Mouse (Mus musculus) hematopoietic stem cell, adult 5-6 weeks (primary cell): ENCODE data around the gene Corin. TPM values are rescaled to one million over a fixed set of nuclear protein-coding genes. Genes with fewer than 3 reads are reported as not detected.

Experiments used
- ATAC-seq, 2 experiments: fragments of 125-278 bp in 1 of 2; replicated peaks in 1 of 2; 2 replicates each; pipeline ENCODE4 v1.8.0; 2016 to 2017; ENCODE audit warnings: inconsistent platforms in 2 of 2, mild to moderate bottlenecking in 2 of 2, moderate number of reproducible peaks in 2 of 2, low read depth in 1 of 2, moderate TSS enrichment in 1 of 2; ENCODE audit not compliant: low FRiP score in 2 of 2, poor library complexity in 2 of 2, severe bottlenecking in 2 of 2, insufficient read depth in 1 of 2, low TSS enrichment in 1 of 2
- total RNA-seq: library from RNA; stranded (forward); fragments of 172-1452, 232-1000 nt; gene quantifications from 2 replicates; pipeline ENCODE4 v1.2.3, GENCODE M21; 2017

The Corin gene
- total RNA-seq, 1 experiment from 2014 or later: not detected

DNA sequence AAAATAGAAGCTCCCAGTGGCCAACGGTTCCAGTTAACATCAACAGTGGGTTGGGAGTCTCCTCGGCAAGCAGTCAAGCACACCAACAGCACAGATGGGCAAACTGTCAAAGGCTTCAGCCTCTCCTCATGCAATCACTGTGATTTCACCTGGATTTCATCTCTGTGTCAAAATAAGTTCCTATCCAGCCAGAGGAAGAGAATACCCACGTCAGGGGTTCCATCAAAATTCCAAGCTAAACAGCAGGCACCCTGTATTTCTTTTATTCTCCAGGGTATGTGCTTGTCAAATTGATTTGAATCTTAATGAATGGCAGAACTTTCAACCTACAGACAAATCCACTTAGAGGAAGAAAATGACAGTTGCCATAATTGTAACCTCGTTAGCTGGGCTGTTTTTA is 51.5 kb downstream of the Corin start:
- ATAC-seq: no peak

DNA sequence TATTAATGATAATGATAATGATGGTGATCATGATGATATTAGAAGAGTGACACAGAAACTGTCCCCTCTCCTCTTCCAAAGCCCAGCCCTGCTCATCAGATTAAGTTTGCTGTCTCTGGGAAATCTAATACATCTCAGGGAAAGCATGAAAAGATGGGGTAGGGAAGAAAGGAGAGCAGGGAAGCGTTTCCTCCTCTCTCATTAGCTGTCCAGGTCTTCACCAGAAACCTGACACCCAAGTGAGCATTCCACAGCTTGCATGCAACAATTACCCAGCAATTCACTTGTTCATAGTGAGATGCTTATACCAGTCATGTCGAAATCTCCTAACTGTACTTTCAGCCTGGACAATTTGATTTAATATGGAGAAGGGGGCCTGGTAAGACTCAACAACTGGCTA is 55.4 kb downstream of the Corin start:
- ATAC-seq: no peak

DNA sequence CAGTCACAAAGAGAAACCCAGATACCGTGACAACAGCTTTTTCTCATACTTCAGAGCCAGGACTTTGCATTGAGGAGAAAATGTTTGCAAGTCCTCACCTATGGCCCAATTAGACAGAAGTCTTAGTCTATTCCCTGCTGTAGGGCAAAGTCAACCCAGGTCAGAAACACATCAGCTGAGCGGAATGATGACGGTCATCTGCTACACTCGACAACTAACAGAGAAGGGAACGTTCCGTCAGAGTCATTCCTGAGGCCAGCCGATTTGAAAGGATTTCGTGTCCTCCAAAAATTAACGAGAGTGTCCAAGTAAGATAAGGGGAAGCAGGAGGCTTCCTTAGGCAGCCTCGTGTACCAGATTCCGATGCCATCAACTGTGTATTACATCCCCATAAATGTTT is 58.2 kb downstream of the Corin start:
- no peak for ATAC-seq

- no peak for ATAC-seq
Measured at GRCm38 (mm10) chr5:72443946-72444345, 60.3 kb downstream of the Corin start.

- no peak for ATAC-seq
Measured at GRCm38 (mm10) chr5:72443007-72443406, 61.3 kb downstream of the Corin start.

- ATAC-seq: no peak
Measured at GRCm38 (mm10) chr5:72441181-72441580, 63.1 kb downstream of the Corin start.

- ATAC-seq: no peak
Measured at GRCm38 (mm10) chr5:72435085-72435484, 69.2 kb downstream of the Corin start.

DNA sequence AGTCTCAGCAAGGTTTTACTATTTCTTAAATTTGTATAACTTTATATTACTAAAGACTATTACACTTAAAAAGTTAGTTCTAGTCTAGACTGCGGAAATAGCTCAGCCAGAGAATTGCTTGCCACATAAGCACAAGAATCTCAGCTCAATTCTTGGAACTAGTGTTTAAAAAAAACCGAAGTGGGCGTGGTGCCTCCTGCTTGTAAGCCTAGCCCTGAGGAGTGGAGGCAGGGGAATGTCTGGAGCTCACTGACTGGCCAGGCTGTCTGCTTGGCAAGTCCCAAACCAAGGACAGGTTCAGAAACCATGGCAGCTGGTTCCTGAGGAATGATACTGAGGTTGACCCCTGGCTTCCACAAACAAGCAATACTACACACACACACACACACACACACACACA is 72.4 kb downstream of the Corin start:
- no peak for ATAC-seq

DNA sequence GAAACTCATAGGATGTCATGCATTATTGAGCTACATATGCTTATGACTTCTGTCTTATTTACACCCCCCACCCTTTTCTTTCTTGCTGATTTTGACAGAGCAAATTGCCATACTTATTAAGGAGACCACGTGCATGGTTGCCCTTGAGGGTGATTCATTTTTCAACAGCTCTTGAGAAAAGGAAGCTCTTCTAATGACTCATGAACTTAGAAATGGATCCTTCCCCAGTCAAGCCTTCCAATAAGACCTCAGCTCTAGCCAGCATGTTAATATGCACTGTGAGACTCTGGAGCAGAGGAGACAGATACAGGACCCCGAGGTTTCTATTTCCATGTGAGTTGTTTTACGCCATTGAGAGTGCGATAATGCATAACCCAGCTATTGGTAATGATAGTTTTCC is 76.7 kb downstream of the Corin start:
- ATAC-seq: no peak

- ATAC-seq: no peak
Measured at GRCm38 (mm10) chr5:72425342-72426010, 78.8 kb downstream of the Corin start.

GRCm38 (mm10) chr5:72411874-72412329 is 92.4 kb downstream of the Corin start:
- no peak for ATAC-seq

DNA sequence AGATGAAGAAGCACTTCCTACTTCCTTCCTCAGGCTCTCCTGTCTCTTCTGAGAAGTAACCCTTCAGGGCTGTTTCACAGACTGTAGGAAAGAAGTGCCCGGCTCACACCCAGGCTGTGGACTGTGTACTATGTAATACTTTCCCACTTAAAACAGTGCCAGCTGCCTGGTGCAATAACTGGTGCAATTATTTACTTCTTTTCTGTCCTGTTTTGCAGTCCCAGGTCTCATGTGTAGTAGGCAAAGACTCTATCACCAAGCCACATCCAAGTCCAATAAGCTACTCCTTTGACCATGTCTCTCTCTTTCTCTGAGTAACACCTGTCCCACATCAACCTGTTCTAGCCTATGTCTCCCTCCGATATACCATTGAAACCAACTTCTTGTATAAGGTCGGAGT is 93.4 kb downstream of the Corin start:
- ATAC-seq: no peak

- ATAC-seq: no peak
Measured at GRCm38 (mm10) chr5:72403376-72403775, 100.9 kb downstream of the Corin start.

DNA sequence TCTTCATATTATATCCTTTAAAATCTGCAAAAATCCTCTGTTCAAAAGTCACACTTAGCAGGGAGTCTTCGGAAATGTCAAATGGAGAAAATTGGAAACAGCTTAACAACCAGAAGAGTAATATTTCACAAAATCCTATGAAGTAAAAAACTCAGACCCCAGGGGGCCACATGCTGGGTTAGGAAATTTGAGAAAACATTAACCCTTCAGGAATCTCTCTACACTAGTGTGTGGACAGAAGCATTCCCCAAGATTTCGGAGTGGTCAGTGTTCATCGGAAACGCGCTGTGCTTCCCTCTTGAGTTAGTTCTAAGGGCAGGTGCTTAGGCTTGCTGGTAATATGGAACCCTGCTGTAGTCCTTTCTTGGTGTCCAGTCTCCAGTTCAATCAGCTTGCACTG is 101.4 kb downstream of the Corin start:
- no peak for ATAC-seq

DNA sequence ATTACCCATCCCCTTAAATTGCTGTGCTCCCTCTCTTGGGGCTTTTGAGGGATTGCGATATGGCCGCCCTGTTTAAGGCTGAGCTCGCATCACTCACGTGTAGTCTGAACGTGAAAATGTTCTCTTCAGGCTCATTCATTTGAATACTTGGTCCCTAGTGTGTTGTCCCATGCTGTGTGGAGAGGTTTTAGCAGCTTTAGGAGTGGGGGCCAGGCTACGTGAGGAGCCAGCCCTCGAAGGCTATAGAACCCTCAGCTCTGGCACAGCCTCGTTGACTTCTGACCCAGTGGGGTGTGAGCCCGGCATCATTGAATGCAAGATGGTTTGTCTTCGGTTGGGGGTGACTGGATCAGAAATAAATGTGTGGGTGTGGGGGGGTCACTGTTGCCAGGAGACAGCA is 102.5 kb downstream of the Corin start:
- ATAC-seq: no peak

DNA sequence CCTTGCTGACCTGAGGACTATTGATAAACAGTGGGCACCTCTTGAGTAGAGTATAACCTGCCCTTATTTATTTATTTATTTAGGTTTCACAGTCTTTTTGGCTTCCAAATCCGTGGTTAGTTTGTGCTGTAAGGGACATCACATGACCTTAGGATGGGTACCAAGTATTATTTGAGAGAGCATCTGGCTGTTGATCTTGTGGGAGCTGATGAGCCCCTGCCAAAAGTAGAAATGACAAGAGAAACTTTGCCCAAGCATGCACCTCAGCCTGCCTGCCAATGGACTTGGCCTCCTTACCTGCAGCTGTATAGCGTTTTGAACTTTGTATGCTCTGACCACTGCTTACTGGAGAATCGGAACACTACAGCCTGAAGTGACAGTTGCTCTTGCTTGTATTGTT is 103.0 kb downstream of the Corin start:
- no peak for ATAC-seq

DNA sequence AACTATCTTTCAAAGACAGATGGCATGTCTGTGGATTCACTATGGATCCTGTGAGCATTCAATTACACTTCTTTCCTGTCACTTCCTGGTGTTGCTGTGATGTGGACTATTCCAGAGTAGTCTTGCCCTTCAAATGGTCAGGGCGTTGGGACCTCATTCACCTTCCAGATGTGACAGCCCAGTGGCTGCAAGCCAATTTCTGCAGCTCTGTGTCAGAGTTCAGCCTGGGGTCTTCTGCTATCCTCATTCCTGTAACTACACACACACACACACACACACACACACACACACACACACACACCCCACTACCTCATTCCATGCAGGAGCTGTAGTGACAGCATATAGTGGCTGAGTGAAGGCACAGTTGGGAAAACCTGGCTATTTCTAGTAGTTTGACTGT is 122.1 kb downstream of the Corin start:
- ATAC-seq: no peak

DNA sequence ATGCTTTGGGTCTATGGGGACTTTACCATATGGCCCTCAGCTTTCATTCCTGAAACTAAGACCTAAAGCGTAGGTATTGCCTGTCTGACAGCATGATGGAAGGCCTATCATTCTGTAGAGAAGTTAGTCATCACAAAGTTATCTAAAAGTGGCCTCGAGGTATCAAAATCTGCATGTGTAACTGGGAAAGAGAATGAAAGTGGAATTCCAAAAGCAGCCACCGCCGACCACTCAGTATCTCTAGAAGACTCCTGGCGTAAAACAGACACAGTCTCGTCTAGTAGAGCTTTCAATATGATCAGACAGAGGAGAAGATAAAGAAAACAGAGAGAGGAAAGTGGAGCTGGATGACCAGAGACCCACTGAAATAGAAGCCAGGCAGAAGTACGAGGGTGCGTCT is 123.7 kb downstream of the Corin start:
- no peak for ATAC-seq

DNA sequence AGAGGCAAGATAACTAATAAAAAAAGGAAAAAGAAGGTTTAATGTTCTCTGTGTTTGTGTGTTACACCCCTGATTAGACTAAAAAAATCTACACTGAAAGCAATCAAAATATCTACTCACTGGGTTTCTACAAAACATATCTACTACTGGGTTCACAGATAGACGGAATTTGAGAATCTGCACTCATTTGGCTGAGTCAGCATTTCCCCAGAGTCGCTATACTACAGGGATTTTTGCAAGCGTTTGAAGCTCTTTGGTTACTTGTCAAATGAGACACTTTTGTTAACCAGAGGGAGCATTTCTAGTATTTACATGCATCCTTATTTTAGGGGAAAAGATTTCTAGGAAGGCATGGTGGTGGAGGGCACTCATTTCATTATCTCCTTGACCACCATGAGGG is 136.3 kb downstream of the Corin start:
- no peak for ATAC-seq
